Mouse (Mus musculus) embryonic fibroblast, embryonic 13.5 days (primary cell): ENCODE measurements around the gene Rapgef4.

Source experiments
- CTCF ChIP-seq: IDR thresholded peaks from 2 replicates; pipeline ENCODE4 v1.5.1; 2011; ENCODE audit warnings: mild to moderate bottlenecking, control low read depth, low read length, moderate library complexity, borderline replicate concordance; ENCODE audit not compliant: insufficient read depth
- POLR2A ChIP-seq: IDR thresholded peaks from 2 replicates; pipeline ENCODE4 v1.6.1; 2011; ENCODE audit warnings: low read depth, mild to moderate bottlenecking, control low read depth, low read length, moderate library complexity

GRCm38 (mm10) chr2:72039522-72040045 is 58.5 kb downstream of the Rapgef4 start:
- no peak for TF ChIP-seq POLR2A
- TF ChIP-seq CTCF, result no peak
